Mouse (Mus musculus) intestine, embryonic 15.5 days (tissue): ENCODE results near the gene Mecom. TPM values are rescaled to one million over a fixed set of nuclear protein-coding genes. Genes with fewer than 3 reads are reported as not detected.
A peak's percentile ranks its signal among the peaks of the same experiment; 100 is the strongest.

Source experiments
- ATAC-seq: fragments of 200-750 bp; cut with Nextera tagmentation; 2 replicates; pipeline ENCODE4 v1.8.0; 2017; ENCODE audit warnings: moderate TSS enrichment, moderate library complexity
- H3K27ac ChIP-seq: fragments of 300-500 bp; sonication (generic); 2 replicates; pipeline ENCODE4 v1.5.1; 2015; ENCODE audit warnings: mild to moderate bottlenecking, inconsistent platforms
- H3K27me3 ChIP-seq: fragments of 300-500 bp; sonication (generic); replicated peaks from 2 replicates; pipeline ENCODE4 v1.6.1; 2015; ENCODE audit warnings: inconsistent platforms
- H3K36me3 ChIP-seq: fragments of 300-500 bp; sonication (generic); 2 replicates; pipeline ENCODE4 v1.6.1; 2015; ENCODE audit warnings: inconsistent platforms
- H3K4me1 ChIP-seq: fragments of 300-500 bp; sonication (generic); replicated peaks from 2 replicates; pipeline ENCODE4 v1.6.1; 2015; ENCODE audit warnings: inconsistent platforms
- H3K4me2 ChIP-seq: fragments of 300-500 bp; sonication (generic); replicated peaks from 2 replicates; pipeline ENCODE4 v1.6.1; 2015; ENCODE audit warnings: mild to moderate bottlenecking, inconsistent platforms
- H3K4me3 ChIP-seq: fragments of 300-500 bp; sonication (generic); replicated peaks from 2 replicates; pipeline ENCODE4 v1.5.1; 2015; ENCODE audit warnings: inconsistent platforms
- H3K9ac ChIP-seq: fragments of 300-500 bp; sonication (generic); 2 replicates; pipeline ENCODE4 v1.6.1; 2015; ENCODE audit warnings: inconsistent platforms
- H3K9me3 ChIP-seq: fragments of 300-500 bp; sonication (generic); 2 replicates; pipeline ENCODE4 v1.6.1; 2016; ENCODE audit warnings: inconsistent platforms
- WGBS: fragments of 180-500 bp; shearing (Covaris S2); methylation state at CpG from one replicate; pipeline ENCODE4 v1.1.7; 2015; 5-methylcytosine and 5-hydroxymethylcytosine counted together
- polyA plus RNA-seq: library from polyadenylated mRNA; unstranded; fragments of >200 nt; fragmentation: Nextera tagmentation; extraction: Ambion mirVana; gene quantifications from 2 replicates; pipeline ENCODE4 v1.2.1, GENCODE M21; 2015

The Mecom gene
- polyA plus RNA-seq, 1 experiment from 2014 or later = 11.6 TPM

DNA sequence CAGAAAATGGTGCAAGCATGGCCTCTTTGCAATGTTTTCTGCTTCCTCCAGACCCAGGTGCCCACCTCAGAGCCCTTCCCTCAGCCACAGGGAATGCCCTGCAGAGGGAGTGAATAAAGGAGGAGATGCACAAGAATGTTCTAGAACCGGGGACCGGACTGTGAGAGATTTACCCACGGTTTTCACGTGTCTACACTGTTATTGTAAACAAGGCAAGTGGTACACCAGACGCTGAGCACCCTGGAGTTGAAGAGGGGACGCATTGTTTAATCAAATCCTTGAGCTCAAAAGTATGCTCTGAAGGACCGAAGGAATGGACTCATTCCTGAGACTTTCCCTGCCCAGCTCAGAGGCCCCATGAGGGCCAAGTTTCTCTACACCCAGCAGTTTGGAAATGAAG lies 43.2 kb downstream of the Mecom start:
- H3K27ac ChIP-seq = no peak overlapping the region
- H3K27me3 ChIP-seq = peaks cover 36% of the 10 kb centered on the region
- H3K4me1 ChIP-seq = peaks cover 22% of the 10 kb centered on the region
- H3K4me2 ChIP-seq = no peak overlapping the region
- ATAC-seq = no peak
- no peaks in the 10 kb centered on the region for H3K9me3 ChIP-seq
- no peaks in the 10 kb centered on the region for H3K36me3 ChIP-seq
- H3K9ac ChIP-seq = no peak overlapping the region
- no peak overlapping the region for H3K4me3 ChIP-seq
- 47% methylated on average over 7 of the region's 7 CpGs for WGBS

DNA sequence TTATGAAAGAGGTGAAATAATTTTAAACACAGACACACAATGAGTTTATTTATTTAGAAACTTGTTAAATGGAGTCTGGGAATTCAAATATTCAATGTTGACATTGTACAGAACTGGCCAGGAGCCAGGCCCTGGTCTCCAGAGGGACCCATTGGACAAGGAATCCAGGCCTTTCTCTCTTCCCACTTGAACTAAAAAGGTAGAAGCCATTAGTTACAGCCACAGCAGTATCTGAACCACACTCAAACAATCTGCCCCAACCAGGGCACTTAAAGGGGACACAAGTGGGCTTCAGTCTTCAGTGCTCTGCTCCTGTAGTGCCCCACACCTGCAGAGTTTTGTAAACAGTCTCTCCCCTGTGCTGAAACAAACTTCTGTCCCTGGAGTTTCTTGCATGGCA lies 44.0 kb downstream of the Mecom start:
- Histone ChIP-seq H3K27ac (no peak overlapping the region), H3K4me1 (peaks cover 18% of the 10 kb centered on the region)
- no peak for ATAC-seq

DNA sequence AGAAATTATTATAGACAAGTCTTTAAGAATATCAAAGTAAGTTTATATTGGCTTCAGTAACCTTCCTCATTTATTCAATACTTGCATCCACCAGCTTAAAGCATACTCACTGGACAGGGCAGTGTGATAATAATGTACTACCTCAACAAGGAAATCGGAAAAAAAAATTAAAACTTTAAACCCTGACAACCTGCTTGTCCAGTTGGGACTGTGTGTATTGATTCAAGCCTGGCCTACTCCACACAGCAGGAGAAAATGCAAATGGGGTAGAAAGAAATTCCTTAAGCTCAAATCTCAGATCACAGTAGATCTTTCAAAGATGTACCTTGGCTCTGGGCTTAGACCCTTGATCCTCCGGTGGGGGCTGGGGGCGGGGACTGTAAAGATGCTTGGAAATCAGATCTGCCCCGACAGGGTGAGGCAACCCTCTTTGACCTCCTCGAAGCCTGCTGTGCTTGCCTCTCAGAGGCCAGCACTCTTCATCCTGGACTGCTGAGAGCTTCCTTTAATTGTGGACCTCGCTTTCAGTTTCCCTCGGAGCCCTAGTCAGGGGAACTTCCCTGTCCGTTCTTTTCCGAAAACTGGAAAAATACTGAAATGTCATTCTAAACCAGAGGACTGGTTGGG lies 49.5 kb downstream of the Mecom start:
- ATAC-seq = peak; percentile 76
- no peak overlapping the region for H3K27ac ChIP-seq
- no peak overlapping the region for H3K9ac ChIP-seq
- WGBS = 28% methylated on average over 9 of the region's 9 CpGs
- H3K9me3 ChIP-seq = no peaks in the 10 kb centered on the region
- no peak overlapping the region for H3K4me3 ChIP-seq
- H3K4me2 ChIP-seq = 0 out of 2 replicates have a peak overlapping the region, but pooled peaks have one; percentile 24
- H3K27me3 ChIP-seq = no peaks in the 10 kb centered on the region; the same call in 1 of the 2 replicates
- H3K4me1 ChIP-seq = no peaks in the 10 kb centered on the region
- no peaks in the 10 kb centered on the region for H3K36me3 ChIP-seq

More for the DNA sequence above, 44.0 kb downstream of the Mecom start:
- Histone ChIP-seq H3K36me3 (no peaks in the 10 kb centered on the region), H3K9ac (no peak overlapping the region), H3K27me3 (peaks cover 30% of the 10 kb centered on the region), H3K4me3 (no peak overlapping the region), H3K4me2 (no peak overlapping the region), H3K9me3 (no peaks in the 10 kb centered on the region)

DNA sequence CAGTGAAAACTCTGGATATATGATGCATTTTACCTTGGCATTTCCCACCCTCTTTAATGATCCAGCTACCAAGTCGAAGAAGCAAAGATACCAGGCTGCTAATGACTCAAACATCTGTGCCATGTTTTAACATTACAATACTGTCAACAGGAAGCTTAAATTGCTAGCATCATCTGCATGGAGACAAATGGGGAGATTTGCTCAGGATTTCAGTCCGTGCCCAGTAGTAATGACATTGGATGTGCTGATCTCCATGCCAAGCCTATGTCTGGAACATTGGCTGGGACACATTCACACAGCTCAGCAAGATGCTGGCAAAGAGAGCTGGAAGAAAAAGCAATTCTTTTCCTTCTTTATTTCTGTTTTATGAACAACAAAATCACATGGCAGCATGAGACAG lies 53.4 kb downstream of the Mecom start:
- Histone ChIP-seq H3K27ac (no peak overlapping the region), H3K9me3 (no peaks in the 10 kb centered on the region), H3K4me2 (no peak overlapping the region), H3K9ac (no peak overlapping the region), H3K36me3 (no peaks in the 10 kb centered on the region), H3K4me1 (no peaks in the 10 kb centered on the region), H3K4me3 (no peak overlapping the region), H3K27me3 (no peaks in the 10 kb centered on the region)
- WGBS = 73% methylated on average over 2 of the region's 2 CpGs
- ATAC-seq = no peak

DNA sequence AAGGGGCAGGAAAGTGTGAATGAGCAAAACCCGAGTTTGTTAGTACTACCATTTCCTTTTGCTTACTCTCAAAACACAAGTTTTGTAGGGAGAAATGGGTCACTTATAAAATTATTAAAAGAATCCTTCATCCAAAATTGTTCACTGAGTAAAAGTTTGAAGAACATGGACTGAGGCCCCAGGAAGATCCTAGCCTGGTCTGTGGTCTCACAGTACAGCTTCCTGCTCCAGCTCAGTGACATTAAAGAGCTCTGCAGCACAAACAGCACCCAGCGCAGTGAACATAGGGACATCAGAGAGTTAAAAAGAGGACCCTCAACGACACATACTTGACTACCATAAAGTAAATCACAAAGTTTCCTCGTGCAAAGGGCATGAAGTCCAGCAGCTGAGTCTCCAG lies 59.0 kb downstream of the Mecom start:
- no peak for ATAC-seq
- Histone ChIP-seq H3K4me1 (0 out of 2 replicates have a peak, but pooled peaks cover under 1% of the 10 kb centered on the region), H3K9me3 (no peaks in the 10 kb centered on the region), H3K9ac (no peak overlapping the region), H3K4me3 (no peak overlapping the region), H3K36me3 (no peaks in the 10 kb centered on the region), H3K4me2 (no peak overlapping the region), H3K27ac (no peak overlapping the region), H3K27me3 (no peaks in the 10 kb centered on the region)
- WGBS = 41% methylated on average over 4 of the region's 4 CpGs

DNA sequence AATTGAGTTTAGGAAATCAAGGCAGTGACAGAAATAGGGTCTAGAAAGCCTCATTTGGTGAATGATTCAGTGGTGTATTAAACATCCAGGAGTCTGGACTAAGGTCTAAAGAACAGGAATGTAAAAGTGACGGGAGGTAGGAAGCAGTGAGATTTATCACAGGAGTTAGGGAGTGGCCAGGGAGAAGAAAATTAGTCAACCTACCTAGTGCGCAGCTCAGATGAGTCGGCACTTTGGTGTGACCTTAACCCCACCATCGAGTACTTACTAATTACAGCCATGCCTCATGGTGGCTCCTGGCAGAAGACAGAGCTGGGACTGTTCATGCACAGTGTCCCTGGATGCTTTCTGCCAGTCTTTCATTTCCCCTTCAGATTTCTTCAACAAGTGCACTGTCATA lies 61.4 kb downstream of the Mecom start:
- Histone ChIP-seq H3K4me3 (no peak overlapping the region), H3K9ac (no peak overlapping the region), H3K27me3 (no peaks in the 10 kb centered on the region), H3K4me2 (no peak overlapping the region), H3K27ac (no peak overlapping the region), H3K4me1 (0 out of 2 replicates have a peak, but pooled peaks cover 6% of the 10 kb centered on the region), H3K36me3 (no peaks in the 10 kb centered on the region), H3K9me3 (no peaks in the 10 kb centered on the region)
- 64% methylated on average over 4 of the region's 4 CpGs for WGBS
- no peak for ATAC-seq

DNA sequence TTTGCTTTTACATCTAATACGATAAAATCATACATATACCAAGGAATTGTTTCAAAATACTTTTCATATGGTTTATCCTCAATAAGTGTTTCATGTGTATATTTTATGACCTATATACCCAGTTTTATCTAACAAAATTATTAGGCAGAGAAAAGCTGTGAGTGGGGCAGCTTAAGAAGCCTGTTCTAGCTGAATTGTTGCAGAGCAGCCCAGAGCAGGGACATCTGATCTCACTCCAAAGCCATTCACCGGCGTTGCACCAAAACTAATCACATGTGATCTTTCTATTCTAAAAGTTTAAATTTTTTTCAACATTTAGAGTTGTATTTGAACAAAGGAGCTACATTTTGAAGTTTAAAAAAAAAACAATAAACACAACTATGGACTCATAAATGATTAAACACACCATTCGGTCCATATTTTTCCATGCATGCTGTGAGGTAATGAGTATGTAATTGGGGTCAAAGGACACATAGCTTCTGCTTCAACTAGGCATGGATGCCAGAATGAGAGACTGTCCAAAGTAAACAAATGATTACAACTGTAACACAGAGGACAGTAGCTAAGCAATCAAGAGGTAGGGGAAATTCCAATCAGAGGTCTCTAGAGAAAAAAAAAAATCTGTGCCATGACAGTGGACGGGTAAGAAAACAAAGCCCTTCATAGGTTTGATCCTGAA lies 64.7 kb downstream of the Mecom start:
- no peak overlapping the region for H3K27ac ChIP-seq
- H3K4me1 ChIP-seq = 0 out of 2 replicates have a peak, but pooled peaks cover 6% of the 10 kb centered on the region
- 41% methylated on average over 5 of the region's 5 CpGs for WGBS
- H3K27me3 ChIP-seq = no peaks in the 10 kb centered on the region
- no peaks in the 10 kb centered on the region for H3K36me3 ChIP-seq
- no peak overlapping the region for H3K9ac ChIP-seq
- H3K4me2 ChIP-seq = no peak overlapping the region
- no peak overlapping the region for H3K4me3 ChIP-seq
- 0 out of 2 replicates have a peak, but pooled peaks have one; percentile 39 for ATAC-seq
- H3K9me3 ChIP-seq = no peaks in the 10 kb centered on the region

DNA sequence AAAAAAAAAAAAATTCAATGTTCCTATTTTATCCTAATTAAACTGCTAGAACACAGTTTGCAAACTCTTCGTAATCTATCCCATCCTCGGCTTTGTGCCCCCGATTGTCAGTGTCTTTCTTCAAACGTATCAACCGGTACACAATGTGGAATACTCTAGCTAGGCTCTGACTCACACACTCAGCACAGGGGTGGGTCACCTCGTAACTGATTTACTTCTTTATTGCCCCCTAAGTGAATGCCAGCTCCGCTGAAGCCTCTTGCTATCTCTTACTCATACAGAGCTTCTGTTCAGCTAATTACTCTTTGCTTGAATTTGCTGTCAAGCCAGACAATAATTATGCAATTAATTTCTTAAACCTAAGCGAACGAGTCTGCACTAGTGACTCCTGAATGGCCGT lies 66.1 kb downstream of the Mecom start:
- Histone ChIP-seq H3K36me3 (no peaks in the 10 kb centered on the region), H3K4me2 (no peak overlapping the region), H3K4me3 (no peak overlapping the region), H3K27ac (no peak overlapping the region), H3K4me1 (0 out of 2 replicates have a peak, but pooled peaks cover 6% of the 10 kb centered on the region), H3K9ac (no peak overlapping the region), H3K27me3 (no peaks in the 10 kb centered on the region), H3K9me3 (no peaks in the 10 kb centered on the region)
- peak; percentile 93 for ATAC-seq
- WGBS = 41% methylated on average over 10 of the region's 10 CpGs

DNA sequence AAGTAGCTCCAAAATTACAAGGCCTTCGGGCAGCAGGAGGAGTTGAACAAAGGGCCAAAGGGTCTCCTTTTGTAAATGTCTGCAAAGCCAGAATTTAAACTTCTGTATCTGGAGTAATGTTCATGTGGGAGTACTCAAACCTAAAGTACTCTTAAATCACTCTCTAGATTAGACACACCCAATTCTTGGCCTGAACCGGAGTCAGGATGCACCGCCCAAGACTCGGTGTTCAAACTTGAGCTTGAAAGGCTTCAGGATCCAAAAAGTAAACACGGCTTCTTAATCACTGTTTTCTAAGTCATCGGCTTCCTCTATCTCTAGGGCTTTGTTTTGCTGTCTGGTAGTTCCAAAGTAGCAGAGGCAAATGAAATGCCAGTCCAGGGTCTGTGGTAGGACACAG lies 67.3 kb downstream of the Mecom start:
- Histone ChIP-seq H3K4me1 (0 out of 2 replicates have a peak, but pooled peaks cover 6% of the 10 kb centered on the region), H3K36me3 (no peaks in the 10 kb centered on the region), H3K9me3 (no peaks in the 10 kb centered on the region), H3K27me3 (no peaks in the 10 kb centered on the region), H3K9ac (no peak overlapping the region), H3K4me2 (no peak overlapping the region), H3K27ac (no peak overlapping the region), H3K4me3 (no peak overlapping the region)
- WGBS = 47% methylated on average over 6 of the region's 6 CpGs
- ATAC-seq = no peak

DNA sequence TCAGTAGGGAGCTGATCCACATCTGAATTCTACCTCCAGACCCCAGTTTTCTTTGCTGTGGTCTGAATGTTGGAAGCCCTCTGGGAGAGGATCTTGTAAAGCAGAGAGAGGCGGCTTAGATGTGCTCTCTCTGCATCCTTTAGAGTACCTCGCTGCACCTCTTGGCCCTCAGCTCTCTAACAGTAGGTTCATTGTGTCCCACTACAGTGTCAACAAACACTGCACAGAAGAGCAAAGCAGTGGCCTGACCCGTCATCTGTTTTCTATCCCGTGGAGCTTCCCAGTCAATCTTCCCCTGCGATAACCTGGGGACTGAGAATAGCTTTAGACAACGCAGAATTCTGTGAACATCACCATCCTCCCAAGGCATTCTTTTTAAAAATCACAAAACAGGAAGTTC lies 69.6 kb downstream of the Mecom start:
- Histone ChIP-seq H3K4me3 (no peak overlapping the region), H3K4me1 (0 out of 2 replicates have a peak, but pooled peaks cover under 1% of the 10 kb centered on the region), H3K27me3 (no peaks in the 10 kb centered on the region), H3K36me3 (no peaks in the 10 kb centered on the region), H3K9ac (no peak overlapping the region), H3K9me3 (no peaks in the 10 kb centered on the region), H3K4me2 (no peak overlapping the region), H3K27ac (no peak overlapping the region)
- 44% methylated on average over 6 of the region's 6 CpGs for WGBS
- ATAC-seq = no peak

DNA sequence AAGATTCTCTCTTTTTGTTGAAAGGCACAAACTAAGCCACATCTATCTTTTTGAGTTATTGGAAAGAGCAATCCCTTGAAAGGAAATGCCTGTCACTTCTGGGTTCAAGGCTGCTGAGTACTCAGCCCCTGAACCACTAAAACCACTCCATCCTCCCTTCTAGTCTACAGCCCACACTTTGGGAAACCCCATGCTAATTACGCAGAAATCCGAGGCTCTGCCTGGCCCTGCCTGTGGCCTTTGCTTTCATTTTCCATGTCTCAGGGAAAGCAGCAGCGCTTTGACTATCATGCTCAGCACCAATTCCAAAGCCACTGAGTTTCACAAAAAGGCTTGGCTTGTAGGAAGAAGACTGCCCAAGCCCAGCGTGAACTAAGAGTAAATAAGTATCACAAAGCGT lies 70.8 kb downstream of the Mecom start:
- no peak overlapping the region for H3K9ac ChIP-seq
- no peak for ATAC-seq
- 64% methylated on average over 5 of the region's 5 CpGs for WGBS
- H3K4me3 ChIP-seq = no peak overlapping the region
- no peaks in the 10 kb centered on the region for H3K9me3 ChIP-seq
- H3K4me2 ChIP-seq = no peak overlapping the region
- H3K27ac ChIP-seq = no peak overlapping the region
- H3K4me1 ChIP-seq = no peaks in the 10 kb centered on the region
- H3K36me3 ChIP-seq = no peaks in the 10 kb centered on the region
- no peaks in the 10 kb centered on the region for H3K27me3 ChIP-seq

DNA sequence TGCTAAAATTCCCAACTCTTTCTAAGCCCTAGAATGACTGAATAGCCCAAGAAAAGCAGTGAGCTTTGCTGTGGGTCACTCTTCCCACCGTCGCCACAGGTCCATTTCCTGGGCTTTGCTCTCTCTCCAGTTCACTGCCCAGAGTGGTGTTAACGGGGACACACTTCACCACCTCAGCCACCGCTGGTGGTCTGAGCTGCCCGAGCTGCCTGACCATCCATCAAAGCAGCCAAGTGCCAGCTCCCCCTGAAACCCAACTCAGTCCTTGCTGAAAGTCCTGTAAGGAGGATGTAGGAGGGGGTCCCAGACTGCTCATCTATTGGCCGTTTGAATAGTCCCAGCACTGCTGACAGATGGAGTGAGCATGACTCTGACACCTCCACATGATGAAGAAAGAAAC lies 72.2 kb downstream of the Mecom start:
- Histone ChIP-seq H3K27me3 (no peaks in the 10 kb centered on the region), H3K9me3 (no peaks in the 10 kb centered on the region), H3K4me1 (no peaks in the 10 kb centered on the region), H3K4me2 (no peak overlapping the region), H3K4me3 (no peak overlapping the region), H3K9ac (no peak overlapping the region), H3K36me3 (no peaks in the 10 kb centered on the region), H3K27ac (no peak overlapping the region)
- no peak for ATAC-seq
- 55% methylated on average over 6 of the region's 6 CpGs for WGBS
